Mouse (Mus musculus) adrenal gland, adult 10 weeks (tissue): ENCODE measurements around the gene Olfr456. TPM values are rescaled to one million over a fixed set of nuclear protein-coding genes. Genes with fewer than 3 reads are reported as not detected.

Experiments
- polyA plus RNA-seq: library from polyadenylated mRNA; stranded (reverse); fragments of 350-450 nt; fragmentation: Illumina TruSeq; extraction: RNeasy Lipid Tissue Mini Kit (QIAGEN cat#74804); gene quantifications from one replicate; pipeline ENCODE4 v1.2.3, GENCODE M21; 2014; ENCODE audit warnings: low read depth, low replicate concordance

The Olfr456 gene
- polyA plus RNA-seq = not detected

GRCm38 (mm10) chr6:42487114-42487513 lies at the start of gene Olfr456:
Olfr456 (minus strand) TSS chr6:42487214.

GRCm38 (mm10) chr6:42476235-42476634 lies 10.8 kb downstream of the Olfr456 start, which contains the start of gene Olfr457:
Olfr457 (minus strand) TSS chr6:42476335.

GRCm38 (mm10) chr6:42465096-42465495 lies 21.9 kb downstream of the Olfr456 start, which contains the start of gene Olfr458:
Olfr458 (minus strand) TSS chr6:42465196.

Other genes with a start within 250 kb of the Olfr456 start
- 173 TPM for gene Gstk1, start 241.3 kb downstream of the Olfr456 start, polyA plus RNA-seq
- not detected for gene Tmem139, start 225.2 kb downstream of the Olfr456 start, polyA plus RNA-seq
- 23.4 TPM for gene Casp2, start 222.2 kb downstream of the Olfr456 start, polyA plus RNA-seq
- 0.23 TPM for gene Clcn1, start 200.5 kb downstream of the Olfr456 start, polyA plus RNA-seq
- gene Fam131b, start 162.6 kb downstream of the Olfr456 start, polyA plus RNA-seq = not detected
- gene Zyx, start 137.6 kb downstream of the Olfr456 start, polyA plus RNA-seq = 2.6 TPM
- gene Epha1, start 113.9 kb downstream of the Olfr456 start, polyA plus RNA-seq = 0.17 TPM
- gene Tas2r143, start 87.0 kb downstream of the Olfr456 start, polyA plus RNA-seq = not detected
- gene Tas2r135, start 81.8 kb downstream of the Olfr456 start, polyA plus RNA-seq = not detected
- not detected for gene Tas2r126, start 52.7 kb downstream of the Olfr456 start, polyA plus RNA-seq
- not detected for gene Olfr458, start 22.0 kb downstream of the Olfr456 start, polyA plus RNA-seq
- gene Olfr457, start 10.9 kb downstream of the Olfr456 start, polyA plus RNA-seq = not detected
- not detected for gene Olfr455, start 60.4 kb upstream of the Olfr456 start, polyA plus RNA-seq
- not detected for gene Tcaf3, start 110.5 kb upstream of the Olfr456 start, polyA plus RNA-seq
- 11.6 TPM for gene Tcaf2, start 158.0 kb upstream of the Olfr456 start, polyA plus RNA-seq
- gene Tcaf1, start 222.9 kb upstream of the Olfr456 start, polyA plus RNA-seq = 133 TPM